Mouse (Mus musculus) testis, adult 2 months (tissue): ENCODE measurements at regions not wholly inside any gene's neighbourhood (a gene's known extent, or its start where the extent isn't known, plus 50 kb on each side); places are given as distances from the start of the nearest gene placed in this dataset.
"Not testable (repeated sequence)": the region's sequence is repeated elsewhere in the genome, so short reads cannot be mapped to it uniquely, and the experiment has no call there.

Experiments used
- H3K27ac ChIP-seq: fragments of 200-500 bp; 2 replicates; pipeline ENCODE4 v1.5.1; 2012; ENCODE audit warnings: low read depth, low read length; ENCODE audit not compliant: control insufficient read depth, insufficient read depth
- H3K27me3 ChIP-seq: fragments of 200-500 bp; 2 replicates; pipeline ENCODE4 v1.6.1; 2012; ENCODE audit warnings: mild to moderate bottlenecking, low read length, moderate library complexity; ENCODE audit not compliant: control insufficient read depth, insufficient read depth
- H3K36me3 ChIP-seq: fragments of 200-500 bp; 2 replicates; pipeline ENCODE4 v1.6.1; 2012; ENCODE audit warnings: mild to moderate bottlenecking, low read length; ENCODE audit not compliant: control insufficient read depth, insufficient read depth
- H3K4me1 ChIP-seq: fragments of 200-500 bp; 2 replicates; pipeline ENCODE4 v1.6.1; 2012; ENCODE audit warnings: low read length; ENCODE audit not compliant: control insufficient read depth, insufficient read depth
- H3K4me3 ChIP-seq: fragments of 200-500 bp; 2 replicates; pipeline ENCODE4 v1.5.1; 2012; ENCODE audit warnings: low read depth, mild to moderate bottlenecking, low read length, moderate library complexity, mixed read lengths; ENCODE audit not compliant: control insufficient read depth
- CTCF ChIP-seq: fragments of 200-500 bp; IDR thresholded peaks from 2 replicates; pipeline ENCODE4 v1.5.1; 2012; ENCODE audit warnings: low read depth, mild to moderate bottlenecking, inconsistent platforms, low read length, moderate library complexity; ENCODE audit not compliant: control insufficient read depth, insufficient read depth, insufficient replicate concordance
- POLR2A ChIP-seq: fragments of 200-500 bp; IDR thresholded peaks from 2 replicates; pipeline ENCODE4 v1.6.1; 2012; ENCODE audit warnings: low read depth, mild to moderate bottlenecking, inconsistent platforms, low read length, moderate library complexity; ENCODE audit not compliant: control insufficient read depth

GRCm38 (mm10) chr15:5811154-5811732 is 488.3 kb upstream of the Dab2 start:
- Histone ChIP-seq H3K4me1 (peaks cover 5% of the 10 kb centered on the region; the same call in 1 of the 2 replicates), H3K27me3 (no peaks in the 10 kb centered on the region), H3K36me3 (no peaks in the 10 kb centered on the region), H3K27ac (no peak overlapping the region), H3K4me3 (no peak overlapping the region)
- TF ChIP-seq POLR2A = no peak
- no peak for TF ChIP-seq CTCF

- Histone ChIP-seq H3K4me3 (no peak overlapping the region), H3K36me3 (no peaks in the 10 kb centered on the region), H3K27ac (no peak overlapping the region), H3K4me1 (peaks cover 5% of the 10 kb centered on the region; the same call in 1 of the 2 replicates), H3K27me3 (no peaks in the 10 kb centered on the region)
- TF ChIP-seq CTCF (no peak), POLR2A (no peak)
These were observed 487.6 kb upstream of the Dab2 start for GRCm38 (mm10) chr15:5811958-5812357.

GRCm38 (mm10) chr15:5817901-5818576 is 481.5 kb upstream of the Dab2 start:
- H3K36me3 ChIP-seq = no peaks in the 10 kb centered on the region
- no peak overlapping the region for H3K4me3 ChIP-seq
- TF ChIP-seq POLR2A (no peak), CTCF (no peak)
- no peaks in the 10 kb centered on the region for H3K4me1 ChIP-seq
- H3K27ac ChIP-seq = no peak overlapping the region
- no peaks in the 10 kb centered on the region for H3K27me3 ChIP-seq

- no peaks in the 10 kb centered on the region for H3K36me3 ChIP-seq
- H3K4me3 ChIP-seq = no peak overlapping the region
- H3K27ac ChIP-seq = no peak overlapping the region
- H3K27me3 ChIP-seq = no peaks in the 10 kb centered on the region
- TF ChIP-seq CTCF = no peak
- no peak for TF ChIP-seq POLR2A
- H3K4me1 ChIP-seq = no peaks in the 10 kb centered on the region
These were observed 459.6 kb upstream of the Dab2 start for GRCm38 (mm10) chr15:5839963-5840362.

GRCm38 (mm10) chr15:5841369-5842149 is 458.0 kb upstream of the Dab2 start:
- H3K4me1 ChIP-seq = not testable (repeated sequence)

GRCm38 (mm10) chr15:5846571-5846970 is 453.0 kb upstream of the Dab2 start:
- Histone ChIP-seq H3K4me3 (no peak overlapping the region), H3K27me3 (no peaks in the 10 kb centered on the region), H3K4me1 (no peaks in the 10 kb centered on the region), H3K27ac (no peak overlapping the region), H3K36me3 (no peaks in the 10 kb centered on the region)
- TF ChIP-seq POLR2A (no peak), CTCF (no peak)

More at GRCm38 (mm10) chr15:5841369-5842149, 458.0 kb upstream of the Dab2 start:
- H3K4me3 ChIP-seq, H3K27me3 ChIP-seq, H3K36me3 ChIP-seq, H3K27ac ChIP-seq: not testable (repeated sequence)

- TF ChIP-seq CTCF (no peak), POLR2A (no peak)
- no peak overlapping the region for H3K4me3 ChIP-seq
- H3K4me1 ChIP-seq = no peaks in the 10 kb centered on the region
- no peaks in the 10 kb centered on the region for H3K27me3 ChIP-seq
- no peak overlapping the region for H3K27ac ChIP-seq
- H3K36me3 ChIP-seq = no peaks in the 10 kb centered on the region
These were observed 452.0 kb upstream of the Dab2 start for GRCm38 (mm10) chr15:5847413-5848100.
